22 mouse cellular contexts compared by ENCODE assay signal in genomic region chr2:27686335-27686734, GRCm38 (mm10). TPM values are rescaled to one million over a fixed set of nuclear protein-coding genes. Genes with fewer than 3 reads are reported as not detected.
A peak's percentile ranks its signal among the peaks of the same experiment; 100 is the strongest.
DNase-seq lines count a peak whose midpoint lies in the region; ATAC-seq and TF ChIP-seq lines count a peak whose summit lies in the region.
"Had no signal": no experiment of that assay in that cellular context is flagged by ENCODE, and none has a peak within 500 bp of the region (broad histone marks: within the 10 kb centered on the region; RNA-seq: fewer than 3 reads in every experiment).

No protein-coding gene starts in this region.

- TF ChIP-seq CTCF in intestine, postnatal 0 days (IDR thresholded peaks at IDR 0.05; ENCODE audit: low read depth), result no peak

- intact Hi-C loops in heart, postnatal 25 days (cut with DNase I), result no loop called here

- H3K27ac ChIP-seq in heart, embryonic 11.5 days (ENCODE audit: low read depth, low read length), result peak overlapping the region; percentile 15; the same call in 1 of the 2 replicates
- 0 out of 2 replicates have a peak overlapping the region, but pooled peaks have one; percentile 2 for H3K27ac ChIP-seq in brown adipose tissue, adult 24 weeks (replicated peaks; ENCODE audit: low read depth, low read length)
- peak overlapping the region; percentile 83 for H3K27ac ChIP-seq in intestine, postnatal 0 days (ENCODE audit: low read depth, low read length)
- H3K27ac ChIP-seq: embryonic facial prominence, embryonic 10.5 days; kidney, embryonic 15.5 days; liver, embryonic 14.5 days; lung, embryonic 15.5 days; midbrain, embryonic 15.5 days; neural tube, embryonic 12.5 days had no signal

- WGBS in heart, embryonic 11.5 days (ENCODE audit: insufficient replicate concordance), result 85% methylated on average over 2 of the region's 2 CpGs
- WGBS in intestine, postnatal 0 days, result 38% methylated on average over 2 of the region's 2 CpGs

- H3K36me3 ChIP-seq in heart, embryonic 11.5 days (ENCODE audit: control insufficient read depth, insufficient read depth, low read length), result no peaks in the 10 kb centered on the region
- no peaks in the 10 kb centered on the region for H3K36me3 ChIP-seq in intestine, postnatal 0 days (ENCODE audit: control insufficient read depth, insufficient read depth)
- H3K36me3 ChIP-seq: embryonic facial prominence, embryonic 10.5 days; kidney, embryonic 15.5 days; lung, embryonic 15.5 days; midbrain, embryonic 15.5 days; neural tube, embryonic 12.5 days had no signal

- ATAC-seq in heart, embryonic 11.5 days (replicated peaks; ENCODE audit: insufficient number of reproducible peaks, low FRiP score, low TSS enrichment), result no peak
- peak; percentile 89 for ATAC-seq in intestine, postnatal 0 days
- ATAC-seq: forebrain, postnatal 0 days; hindbrain, embryonic 16.5 days; midbrain, embryonic 15.5 days had no signal

- H3K27me3 ChIP-seq in heart, embryonic 11.5 days (ENCODE audit: control insufficient read depth, insufficient read depth, low read length), result no peaks in the 10 kb centered on the region
- no peaks in the 10 kb centered on the region for H3K27me3 ChIP-seq in intestine, postnatal 0 days (replicated peaks; ENCODE audit: control insufficient read depth, insufficient read depth, low read length)
- H3K27me3 ChIP-seq: kidney, embryonic 15.5 days; lung, embryonic 15.5 days; midbrain, embryonic 15.5 days; neural tube, embryonic 12.5 days had no signal

- H3K4me2 ChIP-seq in heart, embryonic 11.5 days, result no peak overlapping the region
- peak overlapping the region; percentile 32 for H3K4me2 ChIP-seq in intestine, postnatal 0 days (replicated peaks; ENCODE audit: low read depth)
- H3K4me2 ChIP-seq: kidney, embryonic 15.5 days; lung, embryonic 15.5 days; midbrain, embryonic 15.5 days; neural tube, embryonic 12.5 days had no signal

- no peaks in the 10 kb centered on the region for H3K9me3 ChIP-seq in heart, embryonic 11.5 days (replicated peaks; ENCODE audit: control insufficient read depth, low read length)
- H3K9me3 ChIP-seq in intestine, postnatal 0 days (ENCODE audit: control insufficient read depth), result no peaks in the 10 kb centered on the region
- H3K9me3 ChIP-seq: embryonic facial prominence, embryonic 10.5 days; kidney, embryonic 15.5 days; lung, embryonic 15.5 days; megakaryocyte, embryonic 14.5 days; midbrain, embryonic 15.5 days; neural tube, embryonic 12.5 days had no signal

- H3K9ac ChIP-seq in heart, embryonic 11.5 days (ENCODE audit: low read depth, low read length), result no peak overlapping the region
- H3K9ac ChIP-seq in intestine, postnatal 0 days (ENCODE audit: low read depth, low read length), result no peak overlapping the region
- H3K9ac ChIP-seq: forebrain, postnatal 0 days; kidney, embryonic 15.5 days; liver, embryonic 14.5 days; lung, embryonic 15.5 days; midbrain, embryonic 15.5 days; neural tube, embryonic 12.5 days had no signal

- H3K4me3 ChIP-seq in heart, embryonic 11.5 days (ENCODE audit: low read depth, low read length), result no peak overlapping the region
- no peak overlapping the region for H3K4me3 ChIP-seq in brown adipose tissue, adult 24 weeks (ENCODE audit: insufficient read depth, low read depth, low read length)
- H3K4me3 ChIP-seq in intestine, postnatal 0 days (ENCODE audit: low read depth, low read length), result no peak overlapping the region
- H3K4me3 ChIP-seq: embryonic facial prominence, embryonic 10.5 days; kidney, embryonic 15.5 days; lung, embryonic 15.5 days; megakaryocyte, embryonic 14.5 days; midbrain, embryonic 15.5 days; neural tube, embryonic 12.5 days had no signal

- H3K4me1 ChIP-seq in heart, embryonic 11.5 days (ENCODE audit: control insufficient read depth, insufficient read depth, low read length), result peaks cover 85% of the 10 kb centered on the region
- H3K4me1 ChIP-seq in brown adipose tissue, adult 24 weeks (ENCODE audit: control insufficient read depth, insufficient read depth, insufficient read length, low read length), result peaks cover 78% of the 10 kb centered on the region
- peaks cover 66% of the 10 kb centered on the region for H3K4me1 ChIP-seq in intestine, postnatal 0 days (replicated peaks; ENCODE audit: control insufficient read depth, insufficient read depth, low read length)

- no peak for DNase-seq in heart, postnatal 25 days (ENCODE audit: low spot score)
- DNase-seq in kidney, adult 9 months, result peak; percentile 72
- DNase-seq in kidney, adult 18-20 months, result no peak
- no peak for DNase-seq in frontal cortex, adult 2 months (ENCODE audit: extremely low spot score in 1 of 2, low spot score in 1 of 2)
- DNase-seq: cerebellum, adult 11 months; cerebellum, adult 9-11 months; forebrain, postnatal 0 days; left cerebral cortex, postnatal 4 days; lung, postnatal 36 days; right cerebral cortex, postnatal 14 days; spleen, adult 18-20 months had no signal

RNA-seq across cellular contexts. Expression of gene Rxra, which starts 10.1 kb away (rescaled TPM):
- polyA plus RNA-seq in heart, embryonic 11.5 days (2014; fragmentation: Nextera tagmentation; extraction: Ambion mirVana), result 4.2 and 5.2 TPM in 2 replicates
- 10 to 100 TPM; 41.5 to 45.9 TPM for total RNA-seq in heart, postnatal 25 days (2021)
- 23.1 and 24.1 TPM in 2 replicates for polyA plus RNA-seq in brown adipose tissue, adult 24 weeks (2012; ENCODE audit: insufficient read depth, insufficient read length, missing spikeins)
- 9.0 and 10.2 TPM in 2 replicates for polyA plus RNA-seq in intestine, postnatal 0 days (2015; fragmentation: Nextera tagmentation; extraction: Ambion mirVana)
- polyA plus RNA-seq in frontal cortex, adult 2 months (2012; rRNA removed), result 12.3 and 16.0 TPM in 2 replicates

Comparison
In these comparisons a context has a peak if more than half of its experiments do, and no peak if none do; other contexts are left out.
1. H3K27ac ChIP-seq: peak in every context shown above with its lines; median percentile 83 in intestine, postnatal 0 days; 15 in heart, embryonic 11.5 days; 2 in brown adipose tissue, adult 24 weeks.